Mouse (Mus musculus): Measurements from ENCODE around the gene Gpr89. TPM values are rescaled to one million over a fixed set of nuclear protein-coding genes. Genes with fewer than 3 reads are reported as not detected.

Gpr89 gene
- polyA plus RNA-seq, 1 experiment from 2014 or later: 37.7 TPM

- 83% methylated on average over 6 of the region's 6 CpGs for WGBS
- Histone ChIP-seq H3K4me1 (0 out of 2 replicates have a peak, but pooled peaks cover 2% of the 10 kb centered on the region), H3K4me2 (no peak overlapping the region), H3K27ac (replicated peaks) (no peak overlapping the region), H3K4me3 (replicated peaks) (no peak overlapping the region), H3K9ac (replicated peaks) (no peak overlapping the region), H3K36me3 (no peaks in the 10 kb centered on the region), H3K9me3 (replicated peaks) (no peaks in the 10 kb centered on the region), H3K27me3 (replicated peaks) (no peaks in the 10 kb centered on the region)
- ATAC-seq (ENCODE audit: low FRiP score): no peak
Observed at GRCm38 (mm10) chr3:96820116-96820915, 84.8 kb downstream of the Gpr89 start.

Other genes starting within 250 kb of the Gpr89 start
- gene Ankrd35, start 235.2 kb downstream of the Gpr89 start, polyA plus RNA-seq (2015; fragmentation: Nextera tagmentation; extraction: Ambion mirVana): 2.3 and 2.4 TPM in 2 replicates
- gene Pias3, start 209.0 kb downstream of the Gpr89 start, polyA plus RNA-seq (2015; fragmentation: Nextera tagmentation; extraction: Ambion mirVana): 36.2 and 39.4 TPM in 2 replicates
- gene Nudt17, start 196.8 kb downstream of the Gpr89 start, polyA plus RNA-seq (2015; fragmentation: Nextera tagmentation; extraction: Ambion mirVana): 20.0 and 24.7 TPM in 2 replicates
- 31.5 and 35.7 TPM in 2 replicates for gene Polr3c, start 177.7 kb downstream of the Gpr89 start, polyA plus RNA-seq (2015; fragmentation: Nextera tagmentation; extraction: Ambion mirVana)
- 76.7 and 77.9 TPM in 2 replicates for gene Rnf115, start 177.7 kb downstream of the Gpr89 start, polyA plus RNA-seq (2015; fragmentation: Nextera tagmentation; extraction: Ambion mirVana)
- 0.12 and 0.34 TPM in 2 replicates for gene Pdzk1, start 76.1 kb downstream of the Gpr89 start, polyA plus RNA-seq (2015; fragmentation: Nextera tagmentation; extraction: Ambion mirVana)
- 0.19 and 6.5 TPM in 2 replicates for gene Cd160, start 76.0 kb downstream of the Gpr89 start, polyA plus RNA-seq (2015; fragmentation: Nextera tagmentation; extraction: Ambion mirVana)
- gene Gja5, start 653 bp downstream of the Gpr89 start, polyA plus RNA-seq (2015; fragmentation: Nextera tagmentation; extraction: Ambion mirVana): 3.0 and 4.4 TPM in 2 replicates
- 0.03 and 0.05 TPM in 2 replicates for gene Gja8, start 20.7 kb upstream of the Gpr89 start, polyA plus RNA-seq (2015; fragmentation: Nextera tagmentation; extraction: Ambion mirVana)

Measured in neural tube, embryonic 15.5 days (tissue).